Mouse (Mus musculus) stomach, embryonic 16.5 days (tissue): Measurements from ENCODE around the gene Dnah7c. TPM values are rescaled to one million over a fixed set of nuclear protein-coding genes. Genes with fewer than 3 reads are reported as not detected.

Experiments used
- ATAC-seq: fragments of 200-750 bp; cut with Nextera tagmentation; 2 replicates; pipeline ENCODE4 v1.8.0; 2017; ENCODE audit warnings: moderate number of reproducible peaks, moderate TSS enrichment; ENCODE audit not compliant: insufficient read depth, low FRiP score
- H3K27ac ChIP-seq: fragments of 300-500 bp; sonication (generic); 2 replicates; pipeline ENCODE4 v1.5.1; 2014; ENCODE audit warnings: low read length
- H3K27me3 ChIP-seq: fragments of 300-500 bp; sonication (generic); 2 replicates; pipeline ENCODE4 v1.6.1; 2014; ENCODE audit warnings: low read length, control low read depth, mixed read lengths; ENCODE audit not compliant: control insufficient read depth, insufficient read depth
- H3K36me3 ChIP-seq: fragments of 300-500 bp; sonication (generic); 2 replicates; pipeline ENCODE4 v1.6.1; 2014; ENCODE audit warnings: low read length; ENCODE audit not compliant: control insufficient read depth, insufficient read depth
- H3K4me1 ChIP-seq: fragments of 300-500 bp; sonication (generic); 2 replicates; pipeline ENCODE4 v1.6.1; 2014; ENCODE audit warnings: low read length, control low read depth, mixed read lengths; ENCODE audit not compliant: control insufficient read depth, insufficient read depth
- H3K4me2 ChIP-seq: fragments of 300-500 bp; sonication (generic); 2 replicates; pipeline ENCODE4 v1.6.1; 2014; ENCODE audit warnings: low read depth, low read length, mixed read lengths
- H3K4me3 ChIP-seq: fragments of 300-500 bp; sonication (generic); replicated peaks from 2 replicates; pipeline ENCODE4 v1.5.1; 2014; ENCODE audit warnings: mild to moderate bottlenecking, low read length
- H3K9ac ChIP-seq: fragments of 300-500 bp; sonication (generic); 2 replicates; pipeline ENCODE4 v1.6.1; 2014; ENCODE audit warnings: low read length
- H3K9me3 ChIP-seq: fragments of 300-500 bp; sonication (generic); replicated peaks from 2 replicates; pipeline ENCODE4 v1.6.1; 2016; ENCODE audit warnings: low read length, control low read depth; ENCODE audit not compliant: control insufficient read depth
- WGBS: fragments of 180-500 bp; shearing (Covaris S2); extraction: QIAGEN DNeasy Blood & Tissue Kit; methylation state at CpG from one replicate; pipeline ENCODE4 v1.1.7; 2014; 5-methylcytosine and 5-hydroxymethylcytosine counted together
- polyA plus RNA-seq: library from polyadenylated mRNA; unstranded; fragments of >200 nt; fragmentation: Nextera tagmentation; extraction: Ambion mirVana; gene quantifications from 2 replicates; pipeline ENCODE4 v1.2.1, GENCODE M21; 2015

The Dnah7c gene
- polyA plus RNA-seq, 1 experiment from 2014 or later, result 0.06 TPM

DNA sequence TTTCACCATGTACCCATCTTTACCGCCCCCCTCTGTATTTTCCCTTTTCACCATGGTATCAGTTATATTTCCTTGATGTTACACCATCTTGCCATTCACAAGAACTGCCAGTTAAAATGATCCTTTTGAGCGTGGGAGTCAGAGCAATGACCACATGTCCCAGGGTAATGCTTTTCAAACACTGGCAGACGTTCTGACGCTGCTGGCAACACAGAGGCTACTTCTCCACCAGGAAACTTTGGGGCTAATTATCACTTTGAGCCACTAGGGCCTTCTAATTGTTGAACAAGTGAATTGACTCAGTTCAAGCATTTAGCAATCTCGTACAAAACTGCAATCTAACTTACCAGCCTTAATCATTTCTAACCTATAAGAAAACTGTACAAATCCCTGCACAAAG, 419.8 kb downstream of the Dnah7c start:
- 61% methylated on average over 5 of the region's 5 CpGs for WGBS
- Histone ChIP-seq H3K4me2 (no peak overlapping the region), H3K4me3 (no peak overlapping the region), H3K27ac (no peak overlapping the region), H3K9me3 (no peaks in the 10 kb centered on the region), H3K36me3 (no peaks in the 10 kb centered on the region), H3K9ac (no peak overlapping the region), H3K4me1 (0 out of 2 replicates have a peak, but pooled peaks cover 4% of the 10 kb centered on the region), H3K27me3 (no peaks in the 10 kb centered on the region)
- ATAC-seq, result no peak

DNA sequence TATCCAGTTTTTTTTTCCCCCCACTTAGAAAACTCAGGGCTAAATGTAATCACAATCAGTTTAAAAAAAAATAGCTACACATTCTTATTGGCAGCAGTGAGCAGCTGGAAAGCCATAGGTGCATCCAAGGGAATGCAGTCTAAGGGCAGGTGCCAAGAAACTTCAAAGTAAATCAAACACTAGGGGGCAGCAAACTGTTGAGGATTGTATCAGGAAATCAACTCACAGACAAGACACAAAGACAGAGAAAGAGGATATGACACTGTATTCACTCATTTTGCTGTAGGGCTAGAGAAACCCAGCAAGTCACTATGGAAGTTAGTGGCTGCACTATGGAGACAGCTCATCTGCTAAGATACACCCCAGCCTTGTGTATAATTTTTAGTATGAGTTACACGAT, 424.4 kb downstream of the Dnah7c start:
- Histone ChIP-seq H3K4me3 (no peak overlapping the region), H3K4me1 (peaks cover 17% of the 10 kb centered on the region), H3K36me3 (no peaks in the 10 kb centered on the region), H3K27ac (no peak overlapping the region), H3K9ac (no peak overlapping the region), H3K27me3 (no peaks in the 10 kb centered on the region), H3K9me3 (no peaks in the 10 kb centered on the region), H3K4me2 (no peak overlapping the region)
- no peak for ATAC-seq
- 36% methylated on average over 1 of the region's 1 CpGs for WGBS

DNA sequence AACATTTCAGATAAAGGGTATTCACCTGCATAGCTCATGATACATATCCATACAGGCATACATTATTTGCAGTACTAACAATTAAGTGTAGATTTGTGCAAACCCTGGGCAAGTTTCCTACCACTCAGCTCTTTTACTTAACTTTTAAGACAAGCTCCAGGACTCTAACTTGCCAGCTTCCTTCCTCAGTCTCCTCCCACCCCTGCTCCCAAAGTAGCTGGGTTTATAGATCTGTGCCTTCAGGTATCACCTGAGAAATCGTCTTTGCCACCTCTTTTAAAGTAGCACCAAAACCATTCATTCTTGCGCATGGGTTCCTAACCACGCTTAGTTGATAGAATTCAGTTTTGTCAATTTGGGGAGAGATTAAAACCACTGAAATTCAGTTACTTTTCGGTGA, 426.2 kb downstream of the Dnah7c start:
- Histone ChIP-seq H3K27me3 (no peaks in the 10 kb centered on the region), H3K27ac (peak overlapping the region; percentile 77), H3K4me2 (peak overlapping the region; percentile 68), H3K9me3 (no peaks in the 10 kb centered on the region), H3K4me1 (peaks cover 19% of the 10 kb centered on the region), H3K36me3 (no peaks in the 10 kb centered on the region), H3K9ac (peak overlapping the region; percentile 44), H3K4me3 (peak overlapping the region; percentile 30; the same call in 1 of the 2 replicates)
- no peak for ATAC-seq
- WGBS, result 39% methylated on average over 4 of the region's 4 CpGs

DNA sequence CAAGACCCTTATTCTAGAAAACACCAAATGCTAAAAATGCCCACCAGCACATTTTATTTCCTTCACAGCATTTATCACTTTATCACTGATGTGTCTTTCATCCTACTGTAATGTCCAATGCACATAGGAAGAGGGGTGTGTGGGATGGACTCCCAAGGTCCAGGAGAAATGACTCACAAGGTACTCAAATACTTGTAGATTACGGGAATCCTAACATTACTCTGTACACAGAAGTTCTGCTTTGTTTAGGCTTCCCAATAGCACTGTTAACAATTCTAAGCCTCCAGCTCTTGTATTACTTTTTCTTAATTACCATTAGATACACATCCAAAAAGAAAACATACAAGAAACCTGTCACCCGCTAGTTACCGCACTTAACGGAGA, 426.8 kb downstream of the Dnah7c start:
- no peaks in the 10 kb centered on the region for H3K27me3 ChIP-seq
- 0% methylated on average over 4 of the region's 4 CpGs for WGBS
- ATAC-seq, result no peak

DNA sequence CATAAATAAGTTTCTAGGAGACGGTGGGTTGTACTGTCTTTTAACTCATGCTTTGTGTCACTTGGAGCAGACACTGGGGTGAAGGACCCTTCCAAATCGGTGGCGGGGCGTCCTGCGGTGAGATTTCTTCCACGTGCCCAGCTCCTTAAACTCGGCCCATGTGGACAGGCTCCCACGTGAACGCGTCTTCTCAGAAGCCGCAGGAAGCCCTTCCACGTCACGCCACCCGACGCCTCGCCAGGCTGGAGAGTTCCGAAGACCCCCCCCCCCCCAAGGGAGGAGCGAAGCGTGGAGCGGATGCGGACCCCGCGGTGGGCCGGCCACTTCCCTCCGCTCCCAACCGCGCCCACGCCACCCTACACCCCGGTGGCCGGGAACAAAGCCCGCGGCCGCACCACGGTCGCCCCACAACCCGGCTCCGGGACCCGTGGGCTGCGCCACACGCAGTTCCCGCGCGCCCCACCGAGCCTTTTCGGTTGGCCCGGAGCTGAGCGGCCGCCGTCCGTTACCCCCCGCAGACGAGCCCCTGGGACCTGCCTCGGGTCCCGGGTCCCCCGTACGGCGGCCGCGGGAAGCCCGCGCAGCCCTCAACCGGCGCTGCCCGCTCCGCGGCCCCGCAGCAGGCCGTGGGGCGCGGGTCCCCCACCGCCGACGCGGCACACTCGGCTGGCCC, 427.3 kb downstream of the Dnah7c start:
- H3K27me3 ChIP-seq, result no peaks in the 10 kb centered on the region
- H3K9ac ChIP-seq, result peak overlapping the region; percentile 100
- ATAC-seq, result peak; percentile 43
- no peaks in the 10 kb centered on the region for H3K9me3 ChIP-seq
- H3K4me2 ChIP-seq, result peak overlapping the region; percentile 68
- no peaks in the 10 kb centered on the region for H3K36me3 ChIP-seq
- peak overlapping the region; percentile 100 for H3K27ac ChIP-seq
- peak overlapping the region; percentile 91 for H3K4me3 ChIP-seq
- peaks cover 19% of the 10 kb centered on the region for H3K4me1 ChIP-seq
- WGBS, result under 1% methylated on average over 70 of the region's 75 CpGs

More for the DNA sequence above, 426.8 kb downstream of the Dnah7c start:
- H3K36me3 ChIP-seq, result no peaks in the 10 kb centered on the region
- H3K9ac ChIP-seq, result peak overlapping the region; percentile 100
- H3K27ac ChIP-seq, result peak overlapping the region; percentile 100
- peaks cover 19% of the 10 kb centered on the region for H3K4me1 ChIP-seq
- no peaks in the 10 kb centered on the region for H3K9me3 ChIP-seq
- peak overlapping the region; percentile 91 for H3K4me3 ChIP-seq
- peak overlapping the region; percentile 68 for H3K4me2 ChIP-seq

DNA sequence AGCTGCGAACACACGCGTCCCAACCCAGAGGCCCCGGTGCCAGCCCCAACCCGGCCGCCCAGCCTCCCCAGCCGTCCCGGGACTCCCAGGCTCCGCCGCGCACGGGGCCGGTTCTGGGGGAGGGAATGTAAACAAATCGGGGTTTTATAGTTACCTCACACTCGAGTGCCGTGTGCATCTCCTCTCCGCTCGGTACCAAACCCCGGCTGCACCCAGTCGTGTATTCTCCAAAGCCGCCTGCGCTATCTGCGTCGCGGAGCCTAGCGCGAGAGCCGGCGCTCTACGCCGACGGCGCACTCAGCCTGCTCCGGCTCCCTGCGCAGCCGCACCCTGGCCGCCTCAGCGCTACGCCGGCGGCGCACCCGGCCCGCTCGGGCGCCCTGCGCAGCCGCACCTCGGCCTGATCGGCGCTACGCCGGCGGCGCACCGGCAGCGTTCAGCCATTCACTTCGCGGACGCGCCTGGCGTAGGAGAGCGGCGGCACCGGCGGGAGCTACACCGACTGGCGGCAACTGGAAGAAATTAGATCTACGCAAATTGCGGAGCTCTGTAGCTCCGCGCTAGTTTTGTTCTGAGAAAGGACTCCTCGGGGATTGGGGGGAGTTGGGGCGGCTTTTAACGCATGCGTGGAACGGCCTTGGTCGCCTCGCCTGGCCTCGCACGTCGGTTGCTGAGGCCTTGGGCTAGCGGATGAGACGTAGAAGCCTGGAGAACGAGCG, 428.1 kb downstream of the Dnah7c start:
- Histone ChIP-seq H3K27me3 (no peaks in the 10 kb centered on the region), H3K4me1 (peaks cover 19% of the 10 kb centered on the region), H3K27ac (peak overlapping the region; percentile 100), H3K9ac (peak overlapping the region; percentile 100), H3K4me2 (peak overlapping the region; percentile 68), H3K4me3 (peak overlapping the region; percentile 91), H3K9me3 (no peaks in the 10 kb centered on the region), H3K36me3 (no peaks in the 10 kb centered on the region)
- ATAC-seq, result peak; percentile 95
- WGBS, result under 1% methylated on average over 86 of the region's 86 CpGs

DNA sequence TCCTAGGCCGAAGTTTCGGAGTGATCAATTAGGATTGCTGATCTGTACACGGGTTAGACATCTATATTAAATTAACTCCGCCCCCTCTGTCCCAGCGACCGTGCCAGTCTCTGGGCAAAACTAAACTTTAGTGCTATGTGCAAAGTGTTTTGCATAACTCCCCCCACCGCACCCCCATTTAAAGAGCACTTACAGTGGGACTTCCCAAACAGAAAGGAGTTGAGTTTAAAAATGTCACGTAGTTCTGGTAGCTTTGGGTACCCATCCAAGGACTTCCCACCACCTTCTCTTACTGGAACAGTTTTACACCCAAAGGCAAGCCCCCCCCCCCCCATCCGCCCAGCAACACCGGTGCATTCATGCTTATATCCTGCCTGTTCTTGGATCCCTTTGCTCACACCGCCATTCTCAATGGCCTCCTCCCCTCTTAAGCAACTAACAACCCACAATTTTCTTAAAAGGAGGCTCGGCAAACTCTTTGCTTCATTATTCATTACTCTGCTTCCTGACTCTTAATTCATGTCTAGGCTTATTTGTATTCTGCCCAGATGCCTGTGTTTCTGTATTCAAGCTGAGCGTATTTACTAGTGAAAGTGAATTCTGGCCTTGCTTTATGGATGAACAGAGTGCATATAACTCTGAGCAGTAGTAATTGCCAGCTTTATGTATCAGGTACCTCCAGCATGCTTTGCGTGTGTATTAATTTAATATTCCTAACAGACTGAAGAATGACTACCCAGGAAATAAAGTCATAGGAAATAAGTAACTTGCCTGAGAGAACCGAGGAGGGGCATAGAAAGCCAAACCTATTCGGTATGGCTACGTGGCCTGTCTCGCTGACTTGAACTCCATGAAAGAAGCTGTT, 428.9 kb downstream of the Dnah7c start:
- Histone ChIP-seq H3K4me1 (peaks cover 19% of the 10 kb centered on the region), H3K36me3 (no peaks in the 10 kb centered on the region), H3K27ac (peak overlapping the region; percentile 100), H3K9me3 (no peaks in the 10 kb centered on the region), H3K9ac (peak overlapping the region; percentile 100), H3K4me3 (peak overlapping the region; percentile 91), H3K4me2 (peak overlapping the region; percentile 56), H3K27me3 (no peaks in the 10 kb centered on the region)
- 23% methylated on average over 18 of the region's 18 CpGs for WGBS
- no peak; the same call in 1 of the 2 replicates for ATAC-seq

DNA sequence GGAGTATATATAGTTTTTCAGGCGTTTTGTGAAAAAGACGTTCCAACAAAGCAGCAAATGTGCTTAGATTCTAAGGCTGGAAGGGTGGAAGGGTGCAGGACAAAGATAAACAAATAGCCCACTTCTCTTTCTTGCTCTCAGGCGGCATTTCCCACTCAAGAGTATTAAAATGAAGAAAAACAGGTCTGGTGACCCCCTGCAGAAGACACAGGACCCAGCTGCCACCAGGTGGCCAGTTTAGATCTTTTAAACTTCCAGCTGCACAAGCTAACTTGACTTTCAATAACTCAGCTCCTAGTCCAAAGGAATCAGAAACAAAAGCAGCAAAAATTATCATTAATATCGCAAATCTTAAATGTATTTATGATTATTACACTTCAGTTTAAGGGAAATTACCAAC, 431.1 kb downstream of the Dnah7c start:
- no peaks in the 10 kb centered on the region for H3K27me3 ChIP-seq
- no peak overlapping the region for H3K27ac ChIP-seq
- no peak overlapping the region for H3K4me2 ChIP-seq
- H3K9ac ChIP-seq, result no peak overlapping the region
- H3K4me3 ChIP-seq, result no peak overlapping the region
- ATAC-seq, result no peak
- WGBS, result 27% methylated on average over 4 of the region's 4 CpGs
- H3K4me1 ChIP-seq, result peaks cover 8% of the 10 kb centered on the region
- no peaks in the 10 kb centered on the region for H3K9me3 ChIP-seq
- no peaks in the 10 kb centered on the region for H3K36me3 ChIP-seq
